Mouse (Mus musculus): ENCODE measurements at regions not wholly inside any gene's neighbourhood (a gene's known extent, or its start where the extent isn't known, plus 50 kb on each side); places are given as distances from the start of the nearest gene placed in this dataset.

GRCm38 (mm10) chr1:137053134-137053533, 92.9 kb upstream of the Nr5a2 start:
- Histone ChIP-seq H3K4me3 (ENCODE audit: control insufficient read depth, insufficient read depth, low read length) (no peak overlapping the region), H3K36me3 (ENCODE audit: control insufficient read depth, insufficient read depth, low read length) (no peaks in the 10 kb centered on the region), H3K27ac (ENCODE audit: control insufficient read depth, insufficient read depth, low read length) (no peak overlapping the region), H3K27me3 (ENCODE audit: control insufficient read depth, insufficient read depth, low read length) (no peaks in the 10 kb centered on the region), H3K4me1 (replicated peaks; ENCODE audit: control insufficient read depth, insufficient read depth, low read length) (no peaks in the 10 kb centered on the region)
- no peak for DNase-seq
- no peak for TF ChIP-seq POLR2A (IDR thresholded peaks at IDR 0.05; ENCODE audit: control insufficient read depth, extremely low read depth, insufficient read depth, low read length, poor library complexity)
- no peak for TF ChIP-seq CTCF (IDR thresholded peaks at IDR 0.05; ENCODE audit: borderline replicate concordance, control insufficient read depth, extremely low read depth, insufficient read depth, low read length, poor library complexity)

GRCm38 (mm10) chr1:137051515-137051914, 91.3 kb upstream of the Nr5a2 start:
- over 99% methylated on average over 13 of the region's 13 CpGs for WGBS
- Histone ChIP-seq H3K27me3 (ENCODE audit: control insufficient read depth, insufficient read depth, low read length) (no peaks in the 10 kb centered on the region), H3K4me3 (ENCODE audit: control insufficient read depth, insufficient read depth, low read length) (no peak overlapping the region), H3K36me3 (ENCODE audit: control insufficient read depth, insufficient read depth, low read length) (no peaks in the 10 kb centered on the region), H3K4me1 (replicated peaks; ENCODE audit: control insufficient read depth, insufficient read depth, low read length) (no peaks in the 10 kb centered on the region), H3K27ac (ENCODE audit: control insufficient read depth, insufficient read depth, low read length) (no peak overlapping the region)
- TF ChIP-seq POLR2A (IDR thresholded peaks at IDR 0.05; ENCODE audit: control insufficient read depth, extremely low read depth, insufficient read depth, low read length, poor library complexity) (no peak), CTCF (IDR thresholded peaks at IDR 0.05; ENCODE audit: borderline replicate concordance, control insufficient read depth, extremely low read depth, insufficient read depth, low read length, poor library complexity) (no peak)
- no peak for DNase-seq

- no peak overlapping the region for H3K4me3 ChIP-seq (ENCODE audit: control insufficient read depth, insufficient read depth, low read length)
- no peak for TF ChIP-seq POLR2A (IDR thresholded peaks at IDR 0.05; ENCODE audit: control insufficient read depth, extremely low read depth, insufficient read depth, low read length, poor library complexity)
- no peak for TF ChIP-seq CTCF (IDR thresholded peaks at IDR 0.05; ENCODE audit: borderline replicate concordance, control insufficient read depth, extremely low read depth, insufficient read depth, low read length, poor library complexity)
- H3K4me1 ChIP-seq (replicated peaks; ENCODE audit: control insufficient read depth, insufficient read depth, low read length) = no peaks in the 10 kb centered on the region
- no peaks in the 10 kb centered on the region for H3K27me3 ChIP-seq (ENCODE audit: control insufficient read depth, insufficient read depth, low read length)
- no peak overlapping the region for H3K27ac ChIP-seq (ENCODE audit: control insufficient read depth, insufficient read depth, low read length)
- no peaks in the 10 kb centered on the region for H3K36me3 ChIP-seq (ENCODE audit: control insufficient read depth, insufficient read depth, low read length)
- no peak for DNase-seq
- 91% methylated on average over 6 of the region's 6 CpGs for WGBS
Measured at GRCm38 (mm10) chr1:137044076-137044475, 83.8 kb upstream of the Nr5a2 start.

- 91% methylated on average over 17 of the region's 17 CpGs for WGBS
- no peaks in the 10 kb centered on the region for H3K4me1 ChIP-seq (replicated peaks; ENCODE audit: control insufficient read depth, insufficient read depth, low read length)
- TF ChIP-seq POLR2A (IDR thresholded peaks at IDR 0.05; ENCODE audit: control insufficient read depth, extremely low read depth, insufficient read depth, low read length, poor library complexity) (no peak), CTCF (IDR thresholded peaks at IDR 0.05; ENCODE audit: borderline replicate concordance, control insufficient read depth, extremely low read depth, insufficient read depth, low read length, poor library complexity) (no peak)
Measured at GRCm38 (mm10) chr1:137042414-137043010, 82.3 kb upstream of the Nr5a2 start.

GRCm38 (mm10) chr1:137040898-137041297, 80.7 kb upstream of the Nr5a2 start:
- Histone ChIP-seq H3K27me3 (ENCODE audit: control insufficient read depth, insufficient read depth, low read length) (no peaks in the 10 kb centered on the region), H3K27ac (ENCODE audit: control insufficient read depth, insufficient read depth, low read length) (no peak overlapping the region), H3K4me3 (ENCODE audit: control insufficient read depth, insufficient read depth, low read length) (no peak overlapping the region), H3K36me3 (ENCODE audit: control insufficient read depth, insufficient read depth, low read length) (no peaks in the 10 kb centered on the region), H3K4me1 (replicated peaks; ENCODE audit: control insufficient read depth, insufficient read depth, low read length) (no peaks in the 10 kb centered on the region)
- TF ChIP-seq POLR2A (IDR thresholded peaks at IDR 0.05; ENCODE audit: control insufficient read depth, extremely low read depth, insufficient read depth, low read length, poor library complexity) (no peak), CTCF (IDR thresholded peaks at IDR 0.05; ENCODE audit: borderline replicate concordance, control insufficient read depth, extremely low read depth, insufficient read depth, low read length, poor library complexity) (no peak)
- DNase-seq = no peak
- WGBS = 87% methylated on average over 8 of the region's 8 CpGs

More at GRCm38 (mm10) chr1:137042414-137043010, 82.3 kb upstream of the Nr5a2 start:
- Histone ChIP-seq H3K36me3 (ENCODE audit: control insufficient read depth, insufficient read depth, low read length) (no peaks in the 10 kb centered on the region), H3K27me3 (ENCODE audit: control insufficient read depth, insufficient read depth, low read length) (no peaks in the 10 kb centered on the region), H3K4me3 (ENCODE audit: control insufficient read depth, insufficient read depth, low read length) (no peak overlapping the region), H3K27ac (ENCODE audit: control insufficient read depth, insufficient read depth, low read length) (no peak overlapping the region)
- DNase-seq = no peak

GRCm38 (mm10) chr1:137034586-137034985, 74.3 kb upstream of the Nr5a2 start:
- DNase-seq = no peak
- TF ChIP-seq CTCF (IDR thresholded peaks at IDR 0.05; ENCODE audit: borderline replicate concordance, control insufficient read depth, extremely low read depth, insufficient read depth, low read length, poor library complexity) (no peak), POLR2A (IDR thresholded peaks at IDR 0.05; ENCODE audit: control insufficient read depth, extremely low read depth, insufficient read depth, low read length, poor library complexity) (no peak)
- Histone ChIP-seq H3K27me3 (ENCODE audit: control insufficient read depth, insufficient read depth, low read length) (no peaks in the 10 kb centered on the region), H3K4me1 (replicated peaks; ENCODE audit: control insufficient read depth, insufficient read depth, low read length) (no peaks in the 10 kb centered on the region), H3K4me3 (ENCODE audit: control insufficient read depth, insufficient read depth, low read length) (no peak overlapping the region), H3K27ac (ENCODE audit: control insufficient read depth, insufficient read depth, low read length) (no peak overlapping the region), H3K36me3 (ENCODE audit: control insufficient read depth, insufficient read depth, low read length) (no peaks in the 10 kb centered on the region)
- WGBS = 92% methylated on average over 6 of the region's 6 CpGs

- no peak for DNase-seq
- WGBS = 82% methylated on average over 5 of the region's 5 CpGs
- Histone ChIP-seq H3K27ac (ENCODE audit: control insufficient read depth, insufficient read depth, low read length) (no peak overlapping the region), H3K4me1 (replicated peaks; ENCODE audit: control insufficient read depth, insufficient read depth, low read length) (no peaks in the 10 kb centered on the region), H3K36me3 (ENCODE audit: control insufficient read depth, insufficient read depth, low read length) (no peaks in the 10 kb centered on the region), H3K27me3 (ENCODE audit: control insufficient read depth, insufficient read depth, low read length) (no peaks in the 10 kb centered on the region), H3K4me3 (ENCODE audit: control insufficient read depth, insufficient read depth, low read length) (no peak overlapping the region)
- TF ChIP-seq POLR2A (IDR thresholded peaks at IDR 0.05; ENCODE audit: control insufficient read depth, extremely low read depth, insufficient read depth, low read length, poor library complexity) (no peak), CTCF (IDR thresholded peaks at IDR 0.05; ENCODE audit: borderline replicate concordance, control insufficient read depth, extremely low read depth, insufficient read depth, low read length, poor library complexity) (no peak)
Measured at GRCm38 (mm10) chr1:137033679-137034078, 73.4 kb upstream of the Nr5a2 start.

Measured in thymus, adult 2 months (tissue).